Mouse (Mus musculus): ENCODE data around the gene Ganc.

DNA sequence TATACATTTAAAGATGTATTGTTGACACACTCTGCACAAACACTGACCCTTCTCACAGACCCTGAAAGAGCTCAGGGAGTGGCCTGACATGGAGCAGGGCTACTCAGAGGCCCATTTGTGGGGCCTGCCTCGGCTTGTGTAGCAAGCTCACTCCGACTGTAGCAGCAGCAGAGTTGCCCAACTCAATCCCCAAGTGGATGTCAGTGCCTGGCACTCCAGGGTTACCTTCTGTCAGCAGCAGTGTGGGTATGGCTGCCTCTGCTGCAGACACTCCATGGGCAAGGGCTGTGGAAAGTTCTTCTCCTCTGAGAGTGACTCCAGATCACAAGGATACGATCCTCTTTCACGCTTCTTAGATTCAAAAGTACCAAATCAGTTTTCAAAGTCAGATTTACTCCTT lies 56.5 kb downstream of the Ganc start:
- TF ChIP-seq CTCF (IDR thresholded peaks at IDR 0.05; ENCODE audit: extremely low read depth, insufficient read length, insufficient replicate concordance, low read depth, low read length) (no peak), POLR2A (IDR thresholded peaks at IDR 0.05; ENCODE audit: low read depth, low read length) (no peak)

Data from small intestine, adult 2 months (tissue).